18 mouse cellular contexts compared by ENCODE assay signal in genomic region chr7:30996491-30996890, GRCm38 (mm10). TPM values are rescaled to one million over a fixed set of nuclear protein-coding genes. Genes with fewer than 3 reads are reported as not detected.
DNase-seq lines count a peak whose midpoint lies in the region; ATAC-seq and TF ChIP-seq lines count a peak whose summit lies in the region.
"Had no signal": no experiment of that assay in that cellular context is flagged by ENCODE, and none has a peak within 500 bp of the region (broad histone marks: within the 10 kb centered on the region; RNA-seq: fewer than 3 reads in every experiment).

No protein-coding gene starts in this region.

- H3K27ac ChIP-seq in intestine, postnatal 0 days (ENCODE audit: low read depth, low read length) = no peak overlapping the region
- no peak overlapping the region for H3K27ac ChIP-seq in intestine, embryonic 16.5 days (ENCODE audit: low read length)
- H3K27ac ChIP-seq in midbrain, postnatal 0 days (ENCODE audit: low read depth, low read length) = no peak overlapping the region
- H3K27ac ChIP-seq in midbrain, embryonic 15.5 days = no peak overlapping the region
- H3K27ac ChIP-seq in hindbrain, embryonic 10.5 days = no peak overlapping the region
- H3K27ac ChIP-seq: forebrain, embryonic 15.5 days; limb, embryonic 15.5 days had no signal

- no peak overlapping the region for H3K4me3 ChIP-seq in intestine, postnatal 0 days (ENCODE audit: low read depth, low read length)
- H3K4me3 ChIP-seq in intestine, embryonic 16.5 days (ENCODE audit: low read length) = no peak overlapping the region
- no peak overlapping the region for H3K4me3 ChIP-seq in midbrain, postnatal 0 days (ENCODE audit: low read depth, low read length)
- no peak overlapping the region for H3K4me3 ChIP-seq in midbrain, embryonic 15.5 days
- H3K4me3 ChIP-seq in hindbrain, embryonic 10.5 days = no peak overlapping the region
- H3K4me3 ChIP-seq: forebrain, embryonic 15.5 days; limb, embryonic 15.5 days had no signal

- H3K36me3 ChIP-seq in intestine, postnatal 0 days (ENCODE audit: control insufficient read depth, insufficient read depth) = no peaks in the 10 kb centered on the region
- no peaks in the 10 kb centered on the region for H3K36me3 ChIP-seq in intestine, embryonic 16.5 days (ENCODE audit: control insufficient read depth, insufficient read depth, low read length)
- no peaks in the 10 kb centered on the region for H3K36me3 ChIP-seq in midbrain, postnatal 0 days (ENCODE audit: insufficient read depth, low read length)
- H3K36me3 ChIP-seq in midbrain, embryonic 15.5 days (replicated peaks) = no peaks in the 10 kb centered on the region
- H3K36me3 ChIP-seq in hindbrain, embryonic 10.5 days = no peaks in the 10 kb centered on the region
- H3K36me3 ChIP-seq: forebrain, embryonic 15.5 days; limb, embryonic 15.5 days had no signal

- H3K4me2 ChIP-seq in intestine, postnatal 0 days (replicated peaks; ENCODE audit: low read depth) = no peak overlapping the region
- no peak overlapping the region for H3K4me2 ChIP-seq in intestine, embryonic 16.5 days (ENCODE audit: low read depth, low read length)
- no peak overlapping the region for H3K4me2 ChIP-seq in midbrain, postnatal 0 days (ENCODE audit: low read depth, low read length, poor library complexity, severe bottlenecking)
- H3K4me2 ChIP-seq in midbrain, embryonic 15.5 days = no peak overlapping the region
- H3K4me2 ChIP-seq: forebrain, embryonic 15.5 days; limb, embryonic 15.5 days had no signal

- H3K9me3 ChIP-seq in intestine, postnatal 0 days (ENCODE audit: control insufficient read depth) = no peaks in the 10 kb centered on the region
- H3K9me3 ChIP-seq in intestine, embryonic 16.5 days (ENCODE audit: control insufficient read depth, low read length) = no peaks in the 10 kb centered on the region
- H3K9me3 ChIP-seq in midbrain, postnatal 0 days (ENCODE audit: low read length) = no peaks in the 10 kb centered on the region
- no peaks in the 10 kb centered on the region for H3K9me3 ChIP-seq in midbrain, embryonic 15.5 days
- H3K9me3 ChIP-seq in hindbrain, embryonic 10.5 days = peaks cover 12% of the 10 kb centered on the region
- H3K9me3 ChIP-seq: forebrain, embryonic 15.5 days; limb, embryonic 15.5 days had no signal

- WGBS in intestine, postnatal 0 days = 93% methylated on average over 2 of the region's 2 CpGs
- 96% methylated on average over 2 of the region's 2 CpGs for WGBS in intestine, embryonic 16.5 days
- 99% methylated on average over 2 of the region's 2 CpGs for WGBS in midbrain, postnatal 0 days
- 89% methylated on average over 2 of the region's 2 CpGs for WGBS in midbrain, embryonic 15.5 days
- WGBS in hindbrain, embryonic 10.5 days = 90% methylated on average over 2 of the region's 2 CpGs

- no peak for DNase-seq in midbrain, postnatal 0 days (ENCODE audit: low spot score)
- peak; percentile 53 for DNase-seq in R1 (ENCODE audit: low read depth, low spot score)
- no peak for DNase-seq in ovary, adult 18-20 months (ENCODE audit: low spot score)
- no peak for DNase-seq in hindbrain, embryonic 10.5 days (ENCODE audit: low spot score)
- DNase-seq: cerebellum, postnatal 25 days; lung, postnatal 10 days; thymus, postnatal 14 days had no signal

- 0 out of 2 replicates have a peak, but pooled peaks cover 3% of the 10 kb centered on the region for H3K4me1 ChIP-seq in intestine, postnatal 0 days (replicated peaks; ENCODE audit: control insufficient read depth, insufficient read depth, low read length)
- H3K4me1 ChIP-seq in intestine, embryonic 16.5 days (ENCODE audit: control insufficient read depth, insufficient read depth, low read length) = peaks cover 6% of the 10 kb centered on the region
- H3K4me1 ChIP-seq in midbrain, postnatal 0 days (ENCODE audit: insufficient read depth, low read length) = no peaks in the 10 kb centered on the region
- no peaks in the 10 kb centered on the region for H3K4me1 ChIP-seq in midbrain, embryonic 15.5 days
- no peaks in the 10 kb centered on the region; the same call in 1 of the 2 replicates for H3K4me1 ChIP-seq in hindbrain, embryonic 10.5 days (replicated peaks)
- H3K4me1 ChIP-seq: forebrain, embryonic 15.5 days had no signal

- no peak overlapping the region for H3K9ac ChIP-seq in intestine, postnatal 0 days (ENCODE audit: low read depth, low read length)
- no peak overlapping the region for H3K9ac ChIP-seq in intestine, embryonic 16.5 days (ENCODE audit: low read depth, low read length)
- H3K9ac ChIP-seq in midbrain, postnatal 0 days (replicated peaks; ENCODE audit: low read length, poor library complexity, severe bottlenecking) = no peak overlapping the region
- no peak overlapping the region for H3K9ac ChIP-seq in midbrain, embryonic 15.5 days
- H3K9ac ChIP-seq: forebrain, embryonic 15.5 days; limb, embryonic 15.5 days had no signal

- H3K27me3 ChIP-seq in intestine, postnatal 0 days (replicated peaks; ENCODE audit: control insufficient read depth, insufficient read depth, low read length) = no peaks in the 10 kb centered on the region
- no peaks in the 10 kb centered on the region for H3K27me3 ChIP-seq in intestine, embryonic 16.5 days (replicated peaks; ENCODE audit: control insufficient read depth, insufficient read depth, low read length)
- no peaks in the 10 kb centered on the region for H3K27me3 ChIP-seq in midbrain, postnatal 0 days (ENCODE audit: insufficient read depth, low read length)
- no peaks in the 10 kb centered on the region for H3K27me3 ChIP-seq in midbrain, embryonic 15.5 days (replicated peaks)
- no peaks in the 10 kb centered on the region for H3K27me3 ChIP-seq in hindbrain, embryonic 10.5 days (ENCODE audit: insufficient read depth, poor library complexity, severe bottlenecking)
- H3K27me3 ChIP-seq: forebrain, embryonic 15.5 days; limb, embryonic 15.5 days had no signal

- TF ChIP-seq CTCF in intestine, postnatal 0 days (IDR thresholded peaks at IDR 0.05; ENCODE audit: low read depth) = peak; percentile 12; the same call in 1 of the 2 replicates
- peak; percentile 19 for TF ChIP-seq CTCF in midbrain, postnatal 0 days (IDR thresholded peaks at IDR 0.05)

- ATAC-seq in intestine, postnatal 0 days = no peak
- no peak for ATAC-seq in intestine, embryonic 16.5 days
- no peak for ATAC-seq in midbrain, postnatal 0 days (ENCODE audit: low FRiP score)
- ATAC-seq in midbrain, embryonic 15.5 days (replicated peaks) = no peak
- ATAC-seq: forebrain, embryonic 15.5 days; hindbrain, embryonic 16.5 days had no signal

RNA-seq across cellular contexts. Expression of gene Fam187b, which starts 22.9 kb away (rescaled TPM):
- polyA plus RNA-seq in intestine, postnatal 0 days (2015; fragmentation: Nextera tagmentation; extraction: Ambion mirVana) = 10.4 and 12.0 TPM in 2 replicates
- 12.8 and 13.7 TPM in 2 replicates for polyA plus RNA-seq in intestine, embryonic 16.5 days (2015; fragmentation: Nextera tagmentation; extraction: Ambion mirVana)
- 0.88 TPM in 1 of 2 replicates, not detected in the other for total RNA-seq in midbrain, postnatal 0 days (2014; rRNA removed)
- 0.85 and 0.91 TPM in 2 replicates for polyA plus RNA-seq in midbrain, postnatal 0 days (2015; fragmentation: Nextera tagmentation; extraction: Ambion mirVana)
- 0.23 and 0.68 TPM in 2 replicates for polyA plus RNA-seq in midbrain, embryonic 15.5 days (2015; fragmentation: Nextera tagmentation; extraction: Ambion mirVana)
- 1.4 and 2.0 TPM in 2 replicates for polyA plus RNA-seq in hindbrain, embryonic 10.5 days (2016; fragmentation: Nextera tagmentation; extraction: Ambion mirVana)
- total RNA-seq: megakaryocyte-erythroid progenitor cell, adult 5-6 weeks; monocyte, adult 5-6 weeks had no signal

RNA-seq across cellular contexts. Expression of gene Lsr, which starts 23.2 kb away (rescaled TPM):
- 110 and 118 TPM in 2 replicates for polyA plus RNA-seq in intestine, postnatal 0 days (2015; fragmentation: Nextera tagmentation; extraction: Ambion mirVana)
- 164 and 166 TPM in 2 replicates for polyA plus RNA-seq in intestine, embryonic 16.5 days (2015; fragmentation: Nextera tagmentation; extraction: Ambion mirVana)
- total RNA-seq in midbrain, postnatal 0 days (2014; rRNA removed) = 29.7 and 30.3 TPM in 2 replicates
- polyA plus RNA-seq in midbrain, postnatal 0 days (2015; fragmentation: Nextera tagmentation; extraction: Ambion mirVana) = 23.9 TPM in 2 replicates
- polyA plus RNA-seq in midbrain, embryonic 15.5 days (2015; fragmentation: Nextera tagmentation; extraction: Ambion mirVana) = 21.7 and 24.3 TPM in 2 replicates
- polyA plus RNA-seq in hindbrain, embryonic 10.5 days (2016; fragmentation: Nextera tagmentation; extraction: Ambion mirVana) = 21.2 and 29.8 TPM in 2 replicates

RNA-seq across cellular contexts. Expression of gene Usf2, which starts 39.9 kb away (rescaled TPM):
- 13.3 and 15.0 TPM in 2 replicates for polyA plus RNA-seq in intestine, postnatal 0 days (2015; fragmentation: Nextera tagmentation; extraction: Ambion mirVana)
- 12.9 and 13.3 TPM in 2 replicates for polyA plus RNA-seq in intestine, embryonic 16.5 days (2015; fragmentation: Nextera tagmentation; extraction: Ambion mirVana)
- 95.3 and 102 TPM in 2 replicates for total RNA-seq in midbrain, postnatal 0 days (2014; rRNA removed)
- polyA plus RNA-seq in midbrain, postnatal 0 days (2015; fragmentation: Nextera tagmentation; extraction: Ambion mirVana) = 27.0 and 28.4 TPM in 2 replicates
- polyA plus RNA-seq in midbrain, embryonic 15.5 days (2015; fragmentation: Nextera tagmentation; extraction: Ambion mirVana) = 32.3 and 32.6 TPM in 2 replicates
- polyA plus RNA-seq in hindbrain, embryonic 10.5 days (2016; fragmentation: Nextera tagmentation; extraction: Ambion mirVana) = 23.6 and 26.3 TPM in 2 replicates

RNA-seq across cellular contexts. Expression of gene Fxyd5, which starts 45.8 kb away (rescaled TPM):
- polyA plus RNA-seq in intestine, postnatal 0 days (2015; fragmentation: Nextera tagmentation; extraction: Ambion mirVana) = 18.2 and 19.3 TPM in 2 replicates
- polyA plus RNA-seq in intestine, embryonic 16.5 days (2015; fragmentation: Nextera tagmentation; extraction: Ambion mirVana) = 22.5 and 26.9 TPM in 2 replicates
- 23.1 and 48.0 TPM in 2 replicates for total RNA-seq in midbrain, postnatal 0 days (2014; rRNA removed)
- 31.9 and 32.9 TPM in 2 replicates for polyA plus RNA-seq in midbrain, postnatal 0 days (2015; fragmentation: Nextera tagmentation; extraction: Ambion mirVana)
- 24.8 and 26.8 TPM in 2 replicates for polyA plus RNA-seq in midbrain, embryonic 15.5 days (2015; fragmentation: Nextera tagmentation; extraction: Ambion mirVana)
- polyA plus RNA-seq in hindbrain, embryonic 10.5 days (2016; fragmentation: Nextera tagmentation; extraction: Ambion mirVana) = 11.6 and 14.7 TPM in 2 replicates

RNA-seq across cellular contexts. Expression of gene Hamp, which starts 52.7 kb away (rescaled TPM):
- polyA plus RNA-seq in intestine, postnatal 0 days (2015; fragmentation: Nextera tagmentation; extraction: Ambion mirVana) = 0.43 TPM in 1 of 2 replicates, not detected in the other
- polyA plus RNA-seq in intestine, embryonic 16.5 days (2015; fragmentation: Nextera tagmentation; extraction: Ambion mirVana) = not detected in 2 replicates
- not detected in 2 replicates for total RNA-seq in midbrain, postnatal 0 days (2014; rRNA removed)
- polyA plus RNA-seq in midbrain, postnatal 0 days (2015; fragmentation: Nextera tagmentation; extraction: Ambion mirVana) = not detected in 2 replicates
- polyA plus RNA-seq in midbrain, embryonic 15.5 days (2015; fragmentation: Nextera tagmentation; extraction: Ambion mirVana) = not detected in 2 replicates
- polyA plus RNA-seq in hindbrain, embryonic 10.5 days (2016; fragmentation: Nextera tagmentation; extraction: Ambion mirVana) = not detected in 2 replicates
- total RNA-seq: left cerebral cortex, postnatal 14 days; megakaryocyte-erythroid progenitor cell, adult 5-6 weeks; monocyte, adult 5-6 weeks had no signal
- polyA plus RNA-seq: forebrain, embryonic 15.5 days; hindbrain, embryonic 16.5 days; kidney, embryonic 14.5 days; limb, embryonic 15.5 days; neural tube, embryonic 14.5 days had no signal
